Mouse (Mus musculus): Measurements from ENCODE around the gene Mcts1. TPM values are rescaled to one million over a fixed set of nuclear protein-coding genes. Genes with fewer than 3 reads are reported as not detected.

Mcts1 gene
- total and polyA plus RNA-seq, 3 experiments: 2.1 to 73.0 (median 55.3) TPM

DNA sequence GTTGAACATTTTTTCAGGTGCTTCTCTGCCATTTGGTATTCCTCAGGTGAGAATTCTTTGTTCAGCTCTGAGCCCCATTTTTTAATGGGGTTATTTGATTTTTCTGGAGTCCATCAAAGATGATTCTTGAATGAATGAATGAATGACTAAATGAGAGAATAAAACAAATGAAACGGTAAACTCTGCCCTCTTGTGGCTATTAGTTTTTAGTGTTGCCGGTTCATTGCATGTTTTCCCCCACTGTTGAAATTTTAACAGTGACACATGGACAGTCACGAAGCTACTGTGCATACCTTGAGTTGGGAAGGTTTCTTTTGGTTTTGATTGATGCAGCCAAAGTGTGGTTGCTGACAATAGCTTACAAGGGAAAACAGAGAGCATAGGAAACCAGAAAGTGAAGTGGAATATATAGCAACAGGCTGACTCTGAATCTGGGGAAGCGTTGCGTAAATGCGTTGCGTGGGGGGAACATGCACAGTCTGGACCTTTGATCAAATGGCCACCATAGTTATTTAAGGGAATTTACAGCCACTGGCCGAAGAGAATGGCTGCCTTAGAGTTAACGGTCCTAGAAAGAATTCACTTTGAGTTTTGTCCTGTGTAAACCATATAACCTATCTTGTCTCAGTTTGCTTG, 50.1 kb downstream of the Mcts1 start:
- DNase-seq (ENCODE audit: low spot score): no peak
- ATAC-seq (ENCODE audit: extremely low read depth, insufficient number of reproducible peaks, low FRiP score, poor library complexity, severe bottlenecking): no peak
- Histone ChIP-seq H3K36me3 (replicated peaks) (no peaks in the 10 kb centered on the region), H3K4me3 (ENCODE audit: low read depth, low read length) (no peak overlapping the region), H3K27me3 (ENCODE audit: insufficient read depth, low read length) (no peaks in the 10 kb centered on the region), H3K9me3 (replicated peaks) (no peaks in the 10 kb centered on the region), H3K4me1 (ENCODE audit: insufficient read depth, low read depth, low read length) (no peaks in the 10 kb centered on the region)
- TF ChIP-seq TAL1 (conservative IDR thresholded peaks at IDR 0.05; ENCODE audit: low read depth, low read length) (no peak), GATA1 (IDR thresholded peaks at IDR 0.05; ENCODE audit: borderline replicate concordance, low read length) (no peak), CTCF (IDR thresholded peaks at IDR 0.05; ENCODE audit: low read depth, low read length) (no peak), POLR2AphosphoS5 (IDR thresholded peaks at IDR 0.05; ENCODE audit: insufficient replicate concordance, low read depth, low read length) (no peak), GATA2 (IDR thresholded peaks at IDR 0.05; ENCODE audit: borderline replicate concordance, low read depth, low read length) (no peak)

DNA sequence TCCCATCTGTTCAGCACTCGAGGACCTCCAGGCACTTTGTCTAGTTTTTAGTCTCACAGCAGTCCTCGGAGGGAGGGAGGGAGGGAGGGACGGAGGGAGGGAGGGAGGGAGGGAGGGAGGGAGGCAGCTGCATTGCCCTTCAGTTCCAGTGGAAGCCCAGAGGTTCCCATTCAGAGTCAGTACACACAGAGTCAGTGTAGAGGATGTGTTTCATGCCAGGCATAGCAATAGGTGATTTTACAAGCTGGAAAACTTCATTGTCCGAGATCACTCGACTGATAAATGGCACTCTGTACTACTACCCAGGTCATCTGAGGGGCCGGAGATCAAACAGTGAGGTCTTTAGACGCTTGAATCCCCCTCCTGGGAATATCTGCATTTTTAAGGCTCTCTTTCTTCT, 50.8 kb downstream of the Mcts1 start:
- no peak overlapping the region for H3K4me3 ChIP-seq (ENCODE audit: low read depth, low read length)
- no peaks in the 10 kb centered on the region for H3K27me3 ChIP-seq (ENCODE audit: insufficient read depth, low read length)
- H3K36me3 ChIP-seq (replicated peaks): no peaks in the 10 kb centered on the region
- DNase-seq (ENCODE audit: low spot score) (no peak), ATAC-seq (ENCODE audit: extremely low read depth, insufficient number of reproducible peaks, low FRiP score, poor library complexity, severe bottlenecking) (no peak)
- TF ChIP-seq GATA2 (IDR thresholded peaks at IDR 0.05; ENCODE audit: borderline replicate concordance, low read depth, low read length) (no peak), TAL1 (conservative IDR thresholded peaks at IDR 0.05; ENCODE audit: low read depth, low read length) (no peak), POLR2AphosphoS5 (IDR thresholded peaks at IDR 0.05; ENCODE audit: insufficient replicate concordance, low read depth, low read length) (no peak), GATA1 (IDR thresholded peaks at IDR 0.05; ENCODE audit: borderline replicate concordance, low read length) (no peak), CTCF (IDR thresholded peaks at IDR 0.05; ENCODE audit: low read depth, low read length) (no peak)
- no peaks in the 10 kb centered on the region for H3K4me1 ChIP-seq (ENCODE audit: insufficient read depth, low read depth, low read length)
- no peaks in the 10 kb centered on the region for H3K9me3 ChIP-seq (replicated peaks)

DNA sequence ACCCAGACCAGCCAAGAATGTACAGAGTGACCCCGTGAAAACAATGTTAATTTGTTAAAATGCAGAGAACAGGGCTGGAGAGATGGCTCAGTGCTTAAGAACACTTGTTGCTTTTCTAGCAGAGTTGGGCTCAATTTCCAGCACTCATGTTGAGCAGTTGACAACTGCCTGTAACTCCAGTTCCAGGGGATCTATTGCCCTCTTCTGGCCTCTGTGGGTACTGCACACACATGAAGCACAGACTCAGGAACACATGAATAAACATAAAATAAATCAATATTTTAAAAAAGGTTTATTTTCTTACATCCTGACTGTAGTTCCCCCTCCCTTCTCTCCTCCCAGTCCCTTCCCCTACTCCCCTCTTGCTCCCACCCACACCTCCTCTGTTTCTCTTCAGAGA, 52.8 kb downstream of the Mcts1 start:
- Histone ChIP-seq H3K4me3 (ENCODE audit: low read depth, low read length) (no peak overlapping the region), H3K27me3 (ENCODE audit: insufficient read depth, low read length) (no peaks in the 10 kb centered on the region), H3K4me1 (ENCODE audit: insufficient read depth, low read depth, low read length) (no peaks in the 10 kb centered on the region), H3K36me3 (replicated peaks) (no peaks in the 10 kb centered on the region), H3K9me3 (replicated peaks) (no peaks in the 10 kb centered on the region)
- DNase-seq (ENCODE audit: low spot score): no peak
- no peak for ATAC-seq (ENCODE audit: extremely low read depth, insufficient number of reproducible peaks, low FRiP score, poor library complexity, severe bottlenecking)
- TF ChIP-seq CTCF (IDR thresholded peaks at IDR 0.05; ENCODE audit: low read depth, low read length) (no peak), GATA2 (IDR thresholded peaks at IDR 0.05; ENCODE audit: borderline replicate concordance, low read depth, low read length) (no peak)

DNA sequence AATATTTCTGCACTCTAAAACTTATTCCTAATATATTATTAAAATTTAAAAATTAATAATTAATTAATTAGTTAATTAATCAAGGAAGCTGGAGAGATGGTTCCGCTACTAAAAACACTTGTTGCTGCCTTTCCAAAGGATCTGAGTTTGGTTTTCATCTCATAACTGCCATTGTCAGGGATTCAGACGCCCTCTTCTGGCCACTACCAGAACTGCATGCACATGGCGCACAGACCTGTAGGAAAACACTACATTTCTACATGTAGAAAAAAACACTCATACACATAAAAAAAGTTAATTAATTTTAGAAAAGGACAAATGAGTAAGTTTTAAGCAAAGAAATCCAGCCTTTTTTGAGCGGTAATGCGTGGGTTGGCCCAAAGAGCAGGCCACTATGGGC, 54.3 kb downstream of the Mcts1 start:
- TF ChIP-seq TAL1 (conservative IDR thresholded peaks at IDR 0.05; ENCODE audit: low read depth, low read length) (no peak), CTCF (IDR thresholded peaks at IDR 0.05; ENCODE audit: low read depth, low read length) (no peak), GATA2 (IDR thresholded peaks at IDR 0.05; ENCODE audit: borderline replicate concordance, low read depth, low read length) (no peak), POLR2AphosphoS5 (IDR thresholded peaks at IDR 0.05; ENCODE audit: insufficient replicate concordance, low read depth, low read length) (no peak), GATA1 (IDR thresholded peaks at IDR 0.05; ENCODE audit: borderline replicate concordance, low read length) (no peak)
- Histone ChIP-seq H3K27me3 (ENCODE audit: insufficient read depth, low read length) (no peaks in the 10 kb centered on the region; the same call in 1 of the 2 replicates), H3K9me3 (replicated peaks) (no peaks in the 10 kb centered on the region), H3K36me3 (replicated peaks) (no peaks in the 10 kb centered on the region), H3K4me3 (ENCODE audit: low read depth, low read length) (no peak overlapping the region), H3K4me1 (ENCODE audit: insufficient read depth, low read depth, low read length) (no peaks in the 10 kb centered on the region)
- DNase-seq (ENCODE audit: low spot score): no peak
- ATAC-seq (ENCODE audit: extremely low read depth, insufficient number of reproducible peaks, low FRiP score, poor library complexity, severe bottlenecking): no peak

DNA sequence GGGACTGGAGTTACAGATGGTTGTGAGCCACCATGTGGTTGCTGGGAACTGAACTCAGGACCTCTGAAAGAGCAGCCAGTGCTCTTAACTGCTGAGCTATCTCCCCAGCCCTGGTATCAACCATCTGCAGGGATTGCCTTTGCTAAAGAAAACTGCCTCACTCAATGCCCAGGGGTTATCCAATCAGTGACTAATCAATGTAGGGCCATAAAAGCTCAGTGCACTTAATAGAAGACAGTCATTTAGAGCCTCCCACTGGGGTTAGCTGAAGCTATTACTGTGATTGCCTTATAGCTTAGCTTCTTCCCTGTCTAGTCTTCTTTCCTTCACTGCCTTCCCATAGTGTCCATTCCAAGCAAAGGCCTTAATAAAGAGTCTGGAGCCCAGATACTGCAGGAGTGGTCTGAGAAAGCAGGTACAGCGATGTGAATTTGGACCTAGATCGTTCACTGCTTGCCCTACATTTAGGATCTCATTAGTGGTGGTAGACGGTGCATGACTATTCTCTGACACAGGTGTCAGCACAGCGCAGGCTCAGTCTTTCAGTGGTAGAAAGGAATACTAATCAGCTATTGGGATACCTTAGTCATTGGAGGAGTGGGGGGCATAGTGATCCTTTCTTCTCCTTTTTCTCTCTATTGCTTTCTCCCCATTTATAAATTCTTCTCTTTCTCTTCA, 56.0 kb downstream of the Mcts1 start:
- Histone ChIP-seq H3K4me3 (ENCODE audit: low read depth, low read length) (no peak overlapping the region), H3K4me1 (ENCODE audit: insufficient read depth, low read depth, low read length) (no peaks in the 10 kb centered on the region), H3K9me3 (replicated peaks) (no peaks in the 10 kb centered on the region), H3K27me3 (ENCODE audit: insufficient read depth, low read length) (no peaks in the 10 kb centered on the region; the same call in 1 of the 2 replicates), H3K36me3 (replicated peaks) (no peaks in the 10 kb centered on the region)
- DNase-seq (ENCODE audit: low spot score) (no peak), ATAC-seq (ENCODE audit: extremely low read depth, insufficient number of reproducible peaks, low FRiP score, poor library complexity, severe bottlenecking) (no peak)
- no peak for TF ChIP-seq POLR2AphosphoS5 (IDR thresholded peaks at IDR 0.05; ENCODE audit: insufficient replicate concordance, low read depth, low read length)
- TF ChIP-seq CTCF (IDR thresholded peaks at IDR 0.05; ENCODE audit: low read depth, low read length): no peak
- TF ChIP-seq GATA2 (IDR thresholded peaks at IDR 0.05; ENCODE audit: borderline replicate concordance, low read depth, low read length): no peak

Other genes with a start within 250 kb of the Mcts1 start
- 355 and 405 TPM in 2 replicates for gene Lamp2, start 144.1 kb upstream of the Mcts1 start, total RNA-seq (2014; fragmentation: Nextera tagmentation)
- 241 and 270 TPM in 2 replicates for gene Lamp2, start 144.1 kb upstream of the Mcts1 start, total RNA-seq (2017)
- gene Lamp2, start 144.1 kb upstream of the Mcts1 start, polyA plus RNA-seq (2012): 6.3 and 9.3 TPM in 2 replicates
- gene Cul4b, start 24.4 kb upstream of the Mcts1 start, total RNA-seq (2014; fragmentation: Nextera tagmentation): 61.1 and 68.4 TPM in 2 replicates
- 52.1 and 62.5 TPM in 2 replicates for gene Cul4b, start 24.4 kb upstream of the Mcts1 start, total RNA-seq (2017)
- gene Cul4b, start 24.4 kb upstream of the Mcts1 start, polyA plus RNA-seq (2012): 6.2 and 7.9 TPM in 2 replicates
- 14.7 and 18.8 TPM in 2 replicates for gene C1galt1c1, start 34.5 kb downstream of the Mcts1 start, total RNA-seq (2014; fragmentation: Nextera tagmentation)
- gene C1galt1c1, start 34.5 kb downstream of the Mcts1 start, total RNA-seq (2017): 28.4 and 33.3 TPM in 2 replicates
- gene C1galt1c1, start 34.5 kb downstream of the Mcts1 start, polyA plus RNA-seq (2012): 0.25 and 0.50 TPM in 2 replicates
- gene 6030498E09Rik, start 172.1 kb downstream of the Mcts1 start, total RNA-seq (2014; fragmentation: Nextera tagmentation): not detected in 2 replicates
- gene 6030498E09Rik, start 172.1 kb downstream of the Mcts1 start, total RNA-seq (2017): 0.98 and 1.0 TPM in 2 replicates
- gene 6030498E09Rik, start 172.1 kb downstream of the Mcts1 start, polyA plus RNA-seq (2012): not detected in 2 replicates